Mouse (Mus musculus): Measurements from ENCODE around the gene Cfd.

DNA sequence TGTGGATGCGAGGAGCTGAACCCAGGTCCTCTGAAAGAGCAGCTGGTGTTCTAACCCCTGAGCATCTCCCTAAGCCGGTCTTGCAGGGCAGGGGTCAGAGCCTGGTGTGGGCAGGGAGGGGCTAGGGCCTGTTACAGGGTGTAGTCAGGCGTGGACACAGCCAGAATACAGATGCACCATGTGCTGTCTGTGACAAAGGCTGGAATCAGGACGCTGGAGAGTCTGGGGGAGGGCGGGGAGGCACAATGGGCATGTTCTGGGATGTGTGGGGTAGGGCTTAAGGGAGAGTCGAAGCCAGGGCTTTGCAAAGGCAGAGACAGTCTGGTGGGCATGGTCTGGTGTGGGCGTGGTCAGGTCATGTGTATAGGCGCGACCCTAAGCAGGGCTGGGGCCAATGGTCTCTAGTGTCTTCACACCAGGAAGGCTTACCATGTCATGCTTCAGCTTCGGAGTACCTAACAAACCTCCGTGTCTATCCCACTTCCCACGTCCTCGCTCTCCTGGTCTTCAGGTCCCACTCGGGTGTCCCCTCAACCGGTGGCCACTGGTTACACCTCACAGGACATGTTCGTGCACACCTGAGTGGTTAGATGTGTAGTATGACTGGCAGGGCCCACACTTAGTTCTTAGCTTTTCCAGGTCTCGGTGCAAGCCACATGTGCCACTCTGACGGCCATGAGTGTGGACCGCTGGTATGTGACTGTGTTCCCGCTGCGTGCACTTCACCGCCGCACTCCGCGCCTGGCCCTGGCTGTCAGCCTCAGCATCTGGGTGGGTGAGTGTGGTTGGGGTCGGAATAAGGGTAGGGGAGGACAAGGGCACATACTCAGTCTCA, 29.6 kb downstream of the Cfd start:
- TF ChIP-seq ELF1 (IDR thresholded peaks at IDR 0.05; ENCODE audit: low read depth, low read length) (no peak), ZMIZ1 (IDR thresholded peaks at IDR 0.05; ENCODE audit: low read depth, low read length) (no peak), NRF1 (IDR thresholded peaks at IDR 0.05; ENCODE audit: low read depth, low read length) (no peak), ZKSCAN1 (IDR thresholded peaks at IDR 0.05; ENCODE audit: borderline replicate concordance, low read depth, low read length) (no peak), POLR2A (IDR thresholded peaks at IDR 0.05; ENCODE audit: low read depth, low read length) (no peak), CTCF (conservative IDR thresholded peaks at IDR 0.05 in 1 of 2, IDR thresholded peaks at IDR 0.05 in 1 of 2; ENCODE audit: low read depth in 2 of 2, low read length in 2 of 2) (no peak), ETS1 (conservative IDR thresholded peaks at IDR 0.05; ENCODE audit: low read depth, low read length) (no peak), MAFK (IDR thresholded peaks at IDR 0.05; ENCODE audit: insufficient replicate concordance, low read length) (no peak), JUND (conservative IDR thresholded peaks at IDR 0.05; ENCODE audit: low read depth, low read length) (no peak), RCOR1 (conservative IDR thresholded peaks at IDR 0.05; ENCODE audit: low read depth, low read length) (no peak), USF1 (IDR thresholded peaks at IDR 0.05; ENCODE audit: low read depth, low read length) (no peak)
